Mouse (Mus musculus): ENCODE measurements around the gene Timm10.

DNA sequence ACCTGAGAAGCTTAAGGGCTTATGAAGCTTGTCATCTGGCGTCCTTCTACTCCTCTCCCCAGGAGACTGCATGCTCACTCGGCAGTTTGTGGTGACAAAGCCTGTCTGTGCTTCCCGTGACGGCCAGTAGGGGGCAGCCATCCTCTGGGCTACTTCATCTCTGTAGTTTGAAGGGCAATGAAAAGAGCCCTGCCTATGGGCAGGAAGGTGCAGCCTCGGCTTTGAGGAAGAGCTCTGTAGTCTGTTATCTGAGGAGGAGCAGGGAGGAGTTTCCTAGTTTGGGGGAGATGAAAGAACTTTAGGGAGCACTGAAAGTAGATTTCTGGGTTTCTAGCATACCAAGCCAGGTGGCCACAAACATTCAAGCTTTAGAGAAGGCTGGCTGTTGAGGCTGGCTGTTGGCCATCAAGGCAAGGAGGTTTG lies 41.7 kb downstream of the Timm10 start:
- TF ChIP-seq CTCF (IDR thresholded peaks at IDR 0.05; ENCODE audit: control insufficient read depth, insufficient read depth, insufficient replicate concordance, low read depth, low read length) (peak; percentile 92), POLR2A (IDR thresholded peaks at IDR 0.05; ENCODE audit: control insufficient read depth, low read depth, low read length) (no peak)

All from testis, adult 2 months (tissue).